Mouse (Mus musculus): Measurements from ENCODE around the gene Lat2.

- TF ChIP-seq CTCF (IDR thresholded peaks at IDR 0.05; ENCODE audit: low read depth, low read length) (peak; percentile 17; the same call in 1 of the 2 replicates), POLR2A (IDR thresholded peaks at IDR 0.05; ENCODE audit: borderline replicate concordance, low read depth, low read length) (no peak)
These were observed 31.6 kb downstream of the Lat2 start for GRCm38 (mm10) chr5:134583006-134583883.

Data from bone marrow macrophage, adult 2 months (primary cell).